Mouse (Mus musculus) heart, embryonic 11.5 days (tissue): ENCODE data around the gene Ppfia1. TPM values are rescaled to one million over a fixed set of nuclear protein-coding genes. Genes with fewer than 3 reads are reported as not detected.

Source experiments
- ATAC-seq: fragments of 200-750 bp; cut with Nextera tagmentation; replicated peaks from 2 replicates; pipeline ENCODE4 v1.8.0; 2017; ENCODE audit warnings: moderate library complexity; ENCODE audit not compliant: insufficient number of reproducible peaks, low FRiP score, low TSS enrichment
- H3K27ac ChIP-seq: fragments of 300-500 bp; sonication (generic); 2 replicates; pipeline ENCODE4 v1.5.1; 2014; ENCODE audit warnings: mild to moderate bottlenecking, low read depth, low read length
- H3K27me3 ChIP-seq: fragments of 300-500 bp; sonication (generic); 2 replicates; pipeline ENCODE4 v1.6.1; 2014; ENCODE audit warnings: mild to moderate bottlenecking, low read length, mixed read lengths; ENCODE audit not compliant: control insufficient read depth, insufficient read depth
- H3K36me3 ChIP-seq: fragments of 300-500 bp; sonication (generic); 2 replicates; pipeline ENCODE4 v1.6.1; 2014; ENCODE audit warnings: mild to moderate bottlenecking, low read length, moderate library complexity, mixed read lengths; ENCODE audit not compliant: control insufficient read depth, insufficient read depth
- H3K4me1 ChIP-seq: fragments of 300-500 bp; sonication (generic); 2 replicates; pipeline ENCODE4 v1.6.1; 2014; ENCODE audit warnings: low read length; ENCODE audit not compliant: control insufficient read depth, insufficient read depth
- H3K4me2 ChIP-seq: fragments of 300-500 bp; sonication (generic); 2 replicates; pipeline ENCODE4 v1.6.1; 2014; ENCODE audit warnings: mild to moderate bottlenecking, moderate library complexity
- H3K4me3 ChIP-seq: fragments of 300-500 bp; sonication (generic); 2 replicates; pipeline ENCODE4 v1.5.1; 2014; ENCODE audit warnings: low read depth, low read length
- H3K9ac ChIP-seq: fragments of 300-500 bp; sonication (generic); 2 replicates; pipeline ENCODE4 v1.6.1; 2014; ENCODE audit warnings: mild to moderate bottlenecking, low read depth, low read length, moderate library complexity
- H3K9me3 ChIP-seq: fragments of 300-500 bp; sonication (generic); replicated peaks from 2 replicates; pipeline ENCODE4 v1.6.1; 2016; ENCODE audit warnings: low read length; ENCODE audit not compliant: control insufficient read depth
- WGBS: fragments of 180-500 bp; shearing (Covaris S2); extraction: QIAGEN DNeasy Blood & Tissue Kit; methylation state at CpG from one replicate; pipeline ENCODE4 v1.1.7; 2014; ENCODE audit not compliant: insufficient replicate concordance; 5-methylcytosine and 5-hydroxymethylcytosine counted together
- polyA plus RNA-seq: library from polyadenylated mRNA; unstranded; fragments of >200 nt; fragmentation: Nextera tagmentation; extraction: Ambion mirVana; gene quantifications from 2 replicates; pipeline ENCODE4 v1.2.1, GENCODE M21; 2014

Ppfia1 gene
- polyA plus RNA-seq, 1 experiment from 2014 or later = 28.9 TPM

DNA sequence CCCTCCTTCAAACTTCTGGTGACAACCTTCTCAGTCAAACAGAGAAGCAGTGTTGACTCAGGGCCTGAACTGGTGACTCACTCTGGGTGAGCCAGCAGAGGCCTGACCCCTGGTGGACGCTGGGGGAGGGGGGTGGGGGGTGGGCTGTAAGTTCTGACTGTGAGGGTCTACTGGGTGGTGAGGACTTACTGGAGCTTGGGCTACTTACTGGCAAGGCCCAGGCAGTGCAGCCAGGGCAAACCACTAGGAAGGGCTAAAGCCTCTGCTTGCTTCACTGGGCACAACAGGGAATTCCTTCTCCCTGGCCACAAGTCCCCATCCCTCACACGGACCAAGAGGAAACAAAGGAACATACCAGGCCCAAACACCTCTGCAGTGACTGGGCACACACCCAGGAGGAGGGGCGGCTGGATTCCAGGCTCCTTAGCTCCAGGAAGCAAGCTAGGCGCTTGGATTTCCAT is 84.3 kb downstream of the Ppfia1 start:
- peak overlapping the region; percentile 85 for H3K27ac ChIP-seq
- H3K9ac ChIP-seq = peak overlapping the region; percentile 97
- no peaks in the 10 kb centered on the region for H3K27me3 ChIP-seq
- peaks cover 18% of the 10 kb centered on the region for H3K4me1 ChIP-seq
- H3K36me3 ChIP-seq = peaks cover 10% of the 10 kb centered on the region; the same call in 1 of the 2 replicates
- 16% methylated on average over 4 of the region's 4 CpGs for WGBS
- no peak for ATAC-seq
- H3K4me3 ChIP-seq = peak overlapping the region; percentile 92
- no peaks in the 10 kb centered on the region for H3K9me3 ChIP-seq
- peak overlapping the region; percentile 92 for H3K4me2 ChIP-seq

DNA sequence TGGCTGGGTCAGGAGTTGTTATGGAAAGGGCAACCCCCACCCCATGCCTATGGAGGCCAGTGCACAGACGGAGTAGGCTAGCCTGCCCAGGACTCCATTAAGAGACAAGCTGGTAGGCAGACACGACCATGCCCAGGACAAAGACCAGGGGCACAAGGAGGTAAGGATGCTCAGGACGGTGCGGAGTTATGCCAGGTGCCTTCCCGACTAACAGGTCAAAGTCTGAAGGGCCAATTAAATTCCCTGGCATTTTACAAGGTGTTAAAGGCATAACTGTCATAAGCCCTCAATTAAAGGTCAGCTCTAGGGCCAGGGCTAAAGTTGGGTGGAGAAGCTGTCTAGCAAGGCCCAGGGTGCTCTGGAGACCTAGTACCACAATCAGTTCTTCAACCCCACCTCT is 84.8 kb downstream of the Ppfia1 start:
- H3K27ac ChIP-seq = no peak overlapping the region
- no peaks in the 10 kb centered on the region for H3K9me3 ChIP-seq
- WGBS = 80% methylated on average over 5 of the region's 5 CpGs
- H3K4me2 ChIP-seq = peak overlapping the region; percentile 92
- peaks cover 18% of the 10 kb centered on the region for H3K4me1 ChIP-seq
- no peak for ATAC-seq
- H3K9ac ChIP-seq = peak overlapping the region; percentile 97; the same call in 1 of the 2 replicates
- peaks cover 13% of the 10 kb centered on the region; the same call in 1 of the 2 replicates for H3K36me3 ChIP-seq
- no peak overlapping the region; the same call in 1 of the 2 replicates for H3K4me3 ChIP-seq
- H3K27me3 ChIP-seq = no peaks in the 10 kb centered on the region

DNA sequence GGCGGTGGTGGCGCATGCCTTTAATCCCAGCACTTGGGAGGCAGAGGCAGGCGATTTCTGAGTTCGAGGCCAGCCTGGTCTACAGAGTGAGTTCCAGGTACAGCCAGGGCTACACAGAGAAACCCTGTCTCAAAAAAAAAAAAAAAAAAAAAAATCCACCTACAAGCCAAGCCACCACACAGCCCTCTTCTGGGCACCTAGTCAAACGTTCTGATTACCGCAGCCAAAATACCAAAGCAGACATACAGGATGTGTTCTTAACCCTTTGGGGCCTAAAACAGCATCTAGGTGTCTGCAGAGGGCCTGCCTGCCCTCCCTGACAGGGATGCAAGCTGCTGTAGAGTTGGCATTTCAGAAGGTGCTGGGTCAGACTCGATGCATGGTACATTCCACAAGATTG is 91.0 kb downstream of the Ppfia1 start:
- H3K27me3 ChIP-seq = no peaks in the 10 kb centered on the region
- no peak overlapping the region for H3K4me3 ChIP-seq
- H3K4me1 ChIP-seq = no peaks in the 10 kb centered on the region
- no peak for ATAC-seq
- 83% methylated on average over 7 of the region's 7 CpGs for WGBS
- H3K36me3 ChIP-seq = peaks cover 59% of the 10 kb centered on the region
- H3K4me2 ChIP-seq = no peak overlapping the region
- H3K27ac ChIP-seq = no peak overlapping the region
- no peak overlapping the region for H3K9ac ChIP-seq
- no peaks in the 10 kb centered on the region for H3K9me3 ChIP-seq

DNA sequence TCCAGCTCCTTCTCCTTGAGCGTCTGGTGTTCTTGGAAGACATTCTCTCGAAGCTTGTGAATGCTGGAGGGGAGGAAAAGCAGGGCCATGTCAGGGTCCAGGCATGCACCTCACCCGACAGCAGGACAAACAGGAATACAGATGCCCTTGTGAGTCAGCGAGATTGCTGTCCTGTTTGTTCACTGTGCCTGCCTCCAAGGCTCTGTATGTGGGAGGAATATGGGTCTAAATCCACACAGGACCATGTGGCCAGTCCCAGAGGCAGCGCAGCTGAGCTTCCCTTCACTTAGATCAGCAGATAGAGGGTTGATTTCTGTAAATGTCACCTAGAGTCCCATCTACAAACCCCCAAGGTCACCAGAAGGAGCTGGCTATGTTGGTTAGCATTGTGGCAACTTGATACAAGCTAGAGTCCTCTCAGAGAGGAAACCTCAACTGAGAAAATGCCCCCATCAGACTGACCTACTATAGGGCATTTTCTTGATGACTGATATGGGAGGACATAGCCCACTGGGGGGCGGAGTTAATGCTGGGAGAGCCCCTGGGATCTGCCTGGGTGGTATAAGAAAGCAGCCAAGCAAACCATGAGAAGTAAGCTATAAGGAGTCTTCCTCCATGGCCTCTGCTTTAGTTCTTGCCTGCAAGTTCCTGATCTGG is 92.2 kb downstream of the Ppfia1 start:
- Histone ChIP-seq H3K4me3 (no peak overlapping the region), H3K9me3 (no peaks in the 10 kb centered on the region), H3K27me3 (no peaks in the 10 kb centered on the region), H3K4me1 (no peaks in the 10 kb centered on the region), H3K27ac (no peak overlapping the region), H3K36me3 (peaks cover 70% of the 10 kb centered on the region), H3K9ac (no peak overlapping the region), H3K4me2 (no peak overlapping the region)
- 91% methylated on average over 6 of the region's 6 CpGs for WGBS
- no peak for ATAC-seq

DNA sequence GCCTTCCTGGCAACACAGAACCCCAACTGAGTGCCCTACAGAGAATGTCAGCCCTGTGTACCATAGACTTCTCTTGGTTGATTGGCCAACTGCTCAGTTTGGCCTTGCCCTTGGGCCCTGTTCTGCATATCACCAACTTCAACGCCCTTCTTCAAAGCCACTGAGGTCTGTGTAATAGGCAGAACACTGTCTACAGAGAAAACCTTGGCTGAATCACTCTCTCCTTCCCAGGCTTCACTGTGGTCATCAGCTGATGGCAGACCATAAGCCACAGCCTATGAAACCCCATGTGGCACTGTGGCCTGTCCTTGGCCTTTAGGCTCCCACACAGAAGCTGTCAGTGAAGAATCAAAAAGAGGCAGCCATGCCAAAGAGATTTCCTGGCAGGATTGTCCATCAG is 94.6 kb downstream of the Ppfia1 start:
- WGBS = 79% methylated on average over 1 of the region's 1 CpGs
- no peak for ATAC-seq

DNA sequence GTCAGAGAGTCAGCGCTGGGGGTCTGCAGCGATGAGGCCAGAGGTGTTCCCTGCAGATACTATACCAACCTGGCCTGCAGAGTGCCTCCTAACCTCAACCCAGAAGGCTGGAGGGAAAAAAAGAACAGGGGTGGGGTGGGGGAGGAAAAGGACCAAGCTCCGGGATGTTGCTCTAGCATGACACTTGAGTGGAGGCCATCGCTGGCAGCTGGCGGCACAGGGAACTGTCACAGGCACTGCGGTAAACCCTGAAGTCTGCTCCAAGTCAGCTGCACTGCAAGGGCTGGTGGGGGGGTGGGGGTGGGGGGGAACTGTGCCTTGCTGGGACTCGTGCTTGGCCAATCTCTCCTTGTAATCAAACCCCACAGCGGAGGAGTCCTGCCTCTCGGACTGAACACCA is 102.9 kb downstream of the Ppfia1 start:
- Histone ChIP-seq H3K27ac (no peak overlapping the region), H3K4me3 (no peak overlapping the region), H3K4me2 (no peak overlapping the region), H3K9me3 (no peaks in the 10 kb centered on the region), H3K4me1 (no peaks in the 10 kb centered on the region), H3K36me3 (peaks cover 40% of the 10 kb centered on the region), H3K27me3 (no peaks in the 10 kb centered on the region), H3K9ac (no peak overlapping the region)
- WGBS = 88% methylated on average over 9 of the region's 9 CpGs
- no peak for ATAC-seq

More for the DNA sequence above, 94.6 kb downstream of the Ppfia1 start:
- H3K9ac ChIP-seq = no peak overlapping the region
- H3K9me3 ChIP-seq = no peaks in the 10 kb centered on the region
- H3K36me3 ChIP-seq = peaks cover 74% of the 10 kb centered on the region
- H3K27me3 ChIP-seq = no peaks in the 10 kb centered on the region
- H3K27ac ChIP-seq = no peak overlapping the region
- no peaks in the 10 kb centered on the region for H3K4me1 ChIP-seq
- H3K4me3 ChIP-seq = no peak overlapping the region
- H3K4me2 ChIP-seq = no peak overlapping the region

DNA sequence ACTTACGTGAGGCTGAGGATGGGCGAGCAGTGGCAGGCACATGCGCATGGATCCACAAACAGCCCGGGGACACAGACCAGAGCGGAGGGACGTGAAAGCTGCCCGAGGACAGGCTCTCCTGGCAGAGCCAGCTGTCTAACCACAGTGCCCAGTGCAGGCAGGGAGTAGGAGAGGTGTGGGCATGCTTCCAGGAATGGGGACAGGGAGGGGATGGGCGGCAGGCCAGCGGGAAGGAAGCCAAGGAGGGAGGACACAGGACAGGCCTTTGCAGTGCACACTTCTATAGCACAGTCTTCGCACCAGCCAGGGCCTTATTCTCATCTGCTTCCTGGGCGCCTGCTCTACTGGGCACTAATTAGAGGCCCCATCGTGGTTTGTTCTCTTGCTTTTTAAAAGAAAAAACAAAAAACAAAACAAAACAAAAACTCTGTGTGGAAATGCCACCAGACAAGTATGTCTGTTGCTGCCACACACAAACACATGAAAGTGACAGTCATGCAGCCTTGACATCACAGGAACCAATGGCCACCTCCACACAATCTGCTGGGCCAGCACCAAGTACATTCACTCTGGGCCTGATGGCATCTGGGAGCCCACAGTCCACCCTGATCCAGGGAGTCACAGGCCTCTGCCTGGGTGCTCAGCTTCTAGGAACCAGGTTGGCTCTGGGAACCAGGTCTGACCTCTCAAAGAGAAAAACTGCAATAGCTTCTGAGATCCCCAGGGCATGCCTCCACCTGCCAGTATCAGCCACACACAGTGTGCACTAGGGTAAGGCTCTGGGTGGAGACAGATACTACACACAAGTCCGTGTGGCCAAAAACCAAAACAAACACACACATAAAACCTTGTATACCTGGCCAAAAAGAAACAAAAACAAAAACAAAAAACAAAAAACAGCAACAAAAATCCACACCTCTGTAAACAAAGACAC is 103.6 kb downstream of the Ppfia1 start:
- no peak for ATAC-seq
- H3K27me3 ChIP-seq = no peaks in the 10 kb centered on the region
- H3K4me3 ChIP-seq = no peak overlapping the region
- H3K9me3 ChIP-seq = no peaks in the 10 kb centered on the region
- H3K4me2 ChIP-seq = no peak overlapping the region
- H3K4me1 ChIP-seq = no peaks in the 10 kb centered on the region
- no peak overlapping the region for H3K27ac ChIP-seq
- 92% methylated on average over 13 of the region's 13 CpGs for WGBS
- H3K9ac ChIP-seq = no peak overlapping the region
- H3K36me3 ChIP-seq = peaks cover 42% of the 10 kb centered on the region

DNA sequence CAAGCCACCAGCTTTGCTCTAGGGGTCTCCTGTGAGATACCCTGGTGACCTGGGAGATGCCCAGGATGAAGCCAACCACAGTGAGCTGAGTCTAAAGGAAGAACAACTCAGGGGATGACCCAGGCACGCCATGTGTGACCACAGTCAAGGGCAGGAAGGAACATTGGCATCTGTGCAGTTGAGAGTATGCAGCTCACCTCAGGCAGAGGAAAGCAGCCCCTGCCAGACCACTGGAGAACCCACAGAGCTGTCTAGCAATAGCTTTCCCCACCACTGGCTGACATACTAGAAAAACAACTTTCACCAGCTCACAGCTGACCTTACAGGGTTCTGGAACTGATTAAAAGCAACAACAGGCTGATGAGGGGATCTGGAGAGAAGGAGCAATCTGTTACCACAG is 105.3 kb downstream of the Ppfia1 start:
- WGBS = 88% methylated on average over 1 of the region's 1 CpGs
- Histone ChIP-seq H3K36me3 (peaks cover 38% of the 10 kb centered on the region), H3K4me3 (no peak overlapping the region)

More for the DNA sequence above, 105.3 kb downstream of the Ppfia1 start:
- no peak overlapping the region for H3K27ac ChIP-seq
- no peaks in the 10 kb centered on the region for H3K9me3 ChIP-seq
- no peaks in the 10 kb centered on the region for H3K27me3 ChIP-seq
- no peak overlapping the region for H3K9ac ChIP-seq
- H3K4me1 ChIP-seq = no peaks in the 10 kb centered on the region
- no peak for ATAC-seq
- no peak overlapping the region for H3K4me2 ChIP-seq
